Mouse (Mus musculus): Measurements from ENCODE around the gene Cenpq. TPM values are rescaled to one million over a fixed set of nuclear protein-coding genes. Genes with fewer than 3 reads are reported as not detected.
A peak's percentile ranks its signal among the peaks of the same experiment; 100 is the strongest.

Cenpq gene
- 25.6 to 42.7 TPM (median 35.8 TPM) in 3 replicates for total RNA-seq (2017)

DNA sequence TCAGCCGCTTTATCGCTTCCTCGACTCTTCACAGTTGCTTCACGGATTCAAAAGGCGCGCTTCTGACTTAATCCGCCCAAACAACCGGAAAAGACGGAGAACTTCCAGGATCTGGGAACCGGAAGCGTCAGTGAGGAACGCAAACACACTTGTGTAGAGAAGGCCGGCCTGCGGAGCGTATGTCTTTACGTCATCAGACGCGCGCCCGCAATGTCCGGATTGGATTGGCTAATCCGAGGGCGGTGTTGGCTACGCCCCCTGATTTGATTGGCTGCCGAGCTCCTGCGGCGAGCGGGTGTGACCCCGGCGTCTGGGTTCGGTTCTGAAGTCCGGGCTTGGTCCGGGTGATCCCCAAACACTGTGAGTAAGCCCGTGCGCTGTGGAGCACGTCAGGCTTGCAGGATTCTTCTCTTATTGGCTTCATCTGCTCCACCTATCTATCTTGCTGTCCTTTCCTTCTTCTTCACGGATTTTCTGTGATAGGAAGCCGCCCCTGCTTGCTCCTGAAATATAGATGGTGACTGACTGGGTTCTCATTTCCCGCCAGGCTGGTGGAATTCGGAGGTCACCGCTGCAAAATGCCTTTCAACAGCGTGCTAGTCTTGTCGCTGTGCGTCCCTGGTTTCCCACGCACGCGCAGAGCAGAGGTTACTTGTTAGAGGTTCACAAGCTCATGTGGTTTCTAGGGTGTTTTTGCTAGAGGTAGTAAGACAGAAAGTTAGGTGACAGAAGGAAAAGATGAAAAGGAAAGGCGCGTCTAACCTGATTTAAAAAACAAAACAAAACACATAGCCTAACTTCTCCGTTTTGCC, at the start of gene Cenpq, which contains the start of gene Mut:
Gene Cenpq (minus strand): TSS at position 628 of the 812 bp plus-strand sequence.
Gene Mut (plus strand): TSS at position 266 of the 812 bp plus-strand sequence.
- ATAC-seq (replicated peaks; ENCODE audit: insufficient number of reproducible peaks, low FRiP score, low TSS enrichment, poor library complexity, severe bottlenecking): peak; percentile 99

GRCm38 (mm10) chr17:40977914-40978313, 43.1 kb upstream of the Cenpq start:
- ATAC-seq (replicated peaks; ENCODE audit: insufficient number of reproducible peaks, low FRiP score, low TSS enrichment, poor library complexity, severe bottlenecking): no peak

DNA sequence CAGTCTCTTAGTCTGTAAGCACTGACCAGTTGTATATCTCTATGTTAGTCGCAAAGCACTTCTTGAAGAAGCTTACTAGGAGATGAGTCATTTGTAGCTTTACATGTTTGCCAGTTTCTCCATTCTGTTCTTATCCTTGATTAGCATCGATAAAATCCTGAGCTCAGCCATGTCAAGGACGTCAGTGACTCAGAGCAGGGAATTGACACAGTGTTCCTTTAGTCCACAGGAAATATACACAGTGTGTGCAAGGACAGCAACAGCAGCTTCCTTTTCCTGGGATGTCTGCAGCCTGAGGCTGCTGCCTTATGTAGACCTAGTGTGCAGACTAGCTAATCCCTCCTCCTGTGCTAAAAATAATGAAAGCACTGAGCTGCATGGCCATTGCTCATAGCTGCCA, 13.7 kb upstream of the Cenpq start:
- ATAC-seq (replicated peaks; ENCODE audit: insufficient number of reproducible peaks, low FRiP score, low TSS enrichment, poor library complexity, severe bottlenecking): no peak

- ATAC-seq (replicated peaks; ENCODE audit: insufficient number of reproducible peaks, low FRiP score, low TSS enrichment, poor library complexity, severe bottlenecking): no peak
Measured at GRCm38 (mm10) chr17:40933985-40934384, 862 bp downstream of the Cenpq start.

DNA sequence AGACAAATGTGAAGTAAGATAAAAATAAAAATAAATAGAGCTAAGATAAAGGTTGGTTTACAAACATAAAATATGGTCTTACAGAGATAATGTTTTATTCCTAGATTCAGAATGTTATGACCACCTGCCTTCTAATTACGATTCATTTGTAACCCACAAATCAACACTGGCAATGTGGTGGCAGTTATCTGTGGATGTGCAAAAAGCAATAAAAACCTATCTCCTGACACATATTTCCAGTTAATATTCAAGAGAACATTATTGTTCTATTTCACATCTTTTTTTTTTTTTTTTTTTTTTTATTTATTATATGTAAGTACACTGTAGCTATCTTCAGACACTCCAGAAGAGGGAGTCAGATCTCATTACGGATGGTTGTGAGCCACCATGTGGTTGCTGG, 19.3 kb downstream of the Cenpq start:
- ATAC-seq (replicated peaks; ENCODE audit: insufficient number of reproducible peaks, low FRiP score, low TSS enrichment, poor library complexity, severe bottlenecking): no peak

GRCm38 (mm10) chr17:40914250-40914649, 20.6 kb downstream of the Cenpq start, which contains the start of gene Glyatl3:
Gene Glyatl3, minus strand, starts transcription at chr17:40914350.
- ATAC-seq (replicated peaks; ENCODE audit: insufficient number of reproducible peaks, low FRiP score, low TSS enrichment, poor library complexity, severe bottlenecking): no peak

DNA sequence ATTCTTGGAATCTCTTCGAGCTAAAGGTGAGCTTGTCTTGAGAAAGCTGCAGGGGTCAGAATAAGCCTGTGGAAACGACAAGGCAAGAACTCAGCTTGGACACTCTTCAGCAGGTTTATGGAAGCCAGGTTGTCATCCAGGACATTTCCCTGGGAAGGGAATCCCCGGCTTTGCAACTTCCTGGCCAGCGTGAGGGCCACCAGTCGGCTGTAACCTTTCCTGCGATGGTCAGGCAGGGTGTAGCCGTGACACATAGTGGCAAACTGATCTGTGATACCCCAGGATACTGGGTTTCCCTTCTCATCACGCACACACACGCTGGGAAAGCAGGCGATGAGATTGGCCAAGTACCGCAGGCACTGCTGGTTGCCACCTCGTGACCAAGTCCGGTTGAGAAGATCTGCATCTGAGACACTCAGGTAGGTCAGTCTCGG, 30.1 kb downstream of the Cenpq start:
- no peak for ATAC-seq (replicated peaks; ENCODE audit: insufficient number of reproducible peaks, low FRiP score, low TSS enrichment, poor library complexity, severe bottlenecking)

- ATAC-seq (replicated peaks; ENCODE audit: insufficient number of reproducible peaks, low FRiP score, low TSS enrichment, poor library complexity, severe bottlenecking): no peak
Measured at GRCm38 (mm10) chr17:40904056-40904597, 30.7 kb downstream of the Cenpq start.

GRCm38 (mm10) chr17:40903345-40903744, 31.5 kb downstream of the Cenpq start:
- no peak for ATAC-seq (replicated peaks; ENCODE audit: insufficient number of reproducible peaks, low FRiP score, low TSS enrichment, poor library complexity, severe bottlenecking)

DNA sequence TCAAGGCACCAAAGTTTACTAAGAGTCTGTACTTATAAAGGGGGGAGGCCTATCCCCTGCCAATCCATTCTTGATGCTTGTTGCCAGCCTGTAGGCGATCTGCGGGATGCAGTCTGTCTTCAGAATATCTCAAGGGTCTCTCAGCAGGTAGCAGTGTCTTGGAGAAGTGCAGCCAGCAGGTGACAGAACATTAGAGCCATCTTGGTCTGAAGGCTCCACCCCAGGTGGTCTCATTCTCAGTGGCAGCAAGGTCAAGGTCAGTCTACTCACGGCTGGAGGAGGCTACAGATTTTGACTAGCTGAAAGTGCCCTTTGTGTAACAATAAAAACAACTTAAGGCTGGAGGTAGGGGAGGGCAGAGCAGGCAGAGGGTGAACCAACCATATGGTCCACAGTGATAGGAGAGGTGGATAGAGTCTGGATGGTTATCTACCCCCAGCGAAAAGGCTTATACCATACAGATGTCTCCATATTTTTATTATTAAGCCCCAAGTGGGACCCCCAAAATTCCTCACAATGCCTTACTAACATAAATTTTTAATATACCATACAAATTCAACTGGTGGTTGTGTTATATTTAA, 35.0 kb downstream of the Cenpq start:
- ATAC-seq (replicated peaks; ENCODE audit: insufficient number of reproducible peaks, low FRiP score, low TSS enrichment, poor library complexity, severe bottlenecking): no peak

- no peak for ATAC-seq (replicated peaks; ENCODE audit: insufficient number of reproducible peaks, low FRiP score, low TSS enrichment, poor library complexity, severe bottlenecking)
Measured at GRCm38 (mm10) chr17:40896863-40897262, 38.0 kb downstream of the Cenpq start.

- ATAC-seq (replicated peaks; ENCODE audit: insufficient number of reproducible peaks, low FRiP score, low TSS enrichment, poor library complexity, severe bottlenecking): no peak
Measured at GRCm38 (mm10) chr17:40887849-40888536, 46.9 kb downstream of the Cenpq start.

DNA sequence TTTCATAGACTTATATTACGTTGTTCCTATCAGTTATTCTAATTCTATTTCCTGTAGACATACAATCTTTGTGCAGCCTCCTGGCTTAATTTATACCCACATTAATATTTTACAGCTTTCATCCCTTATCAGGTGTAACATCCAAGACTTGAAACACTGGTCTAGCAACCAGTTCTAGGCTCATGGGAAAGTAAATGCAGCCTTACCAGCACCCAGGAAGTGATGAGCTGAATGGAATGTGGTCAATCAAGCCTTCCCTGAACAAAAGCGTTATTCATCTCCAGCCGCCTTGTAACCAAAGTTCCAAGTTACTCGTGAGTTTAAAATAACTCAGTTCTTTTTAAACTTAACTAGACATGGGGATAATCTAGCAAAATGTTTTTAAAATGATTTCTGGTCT, 49.7 kb downstream of the Cenpq start:
- no peak for ATAC-seq (replicated peaks; ENCODE audit: insufficient number of reproducible peaks, low FRiP score, low TSS enrichment, poor library complexity, severe bottlenecking)

DNA sequence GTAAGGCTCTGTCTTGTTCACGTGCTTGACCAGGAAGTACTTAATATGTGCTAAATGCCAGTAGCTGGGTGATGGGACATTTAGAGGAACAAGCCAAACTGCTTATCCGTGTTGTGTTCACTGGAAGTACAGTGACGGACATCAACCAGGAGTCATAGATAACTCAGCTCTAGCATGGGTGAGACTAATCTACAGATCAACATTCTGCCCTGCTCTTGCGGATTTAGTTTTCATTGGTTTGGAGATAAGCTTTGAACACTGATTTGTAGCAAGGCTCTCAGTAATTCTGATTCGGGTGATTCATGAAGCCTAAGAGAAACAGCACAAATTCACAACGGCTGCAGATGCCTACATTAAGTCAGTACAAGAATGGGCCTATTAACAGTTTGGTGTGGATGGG, 52.7 kb downstream of the Cenpq start:
- no peak for ATAC-seq (replicated peaks; ENCODE audit: insufficient number of reproducible peaks, low FRiP score, low TSS enrichment, poor library complexity, severe bottlenecking)

DNA sequence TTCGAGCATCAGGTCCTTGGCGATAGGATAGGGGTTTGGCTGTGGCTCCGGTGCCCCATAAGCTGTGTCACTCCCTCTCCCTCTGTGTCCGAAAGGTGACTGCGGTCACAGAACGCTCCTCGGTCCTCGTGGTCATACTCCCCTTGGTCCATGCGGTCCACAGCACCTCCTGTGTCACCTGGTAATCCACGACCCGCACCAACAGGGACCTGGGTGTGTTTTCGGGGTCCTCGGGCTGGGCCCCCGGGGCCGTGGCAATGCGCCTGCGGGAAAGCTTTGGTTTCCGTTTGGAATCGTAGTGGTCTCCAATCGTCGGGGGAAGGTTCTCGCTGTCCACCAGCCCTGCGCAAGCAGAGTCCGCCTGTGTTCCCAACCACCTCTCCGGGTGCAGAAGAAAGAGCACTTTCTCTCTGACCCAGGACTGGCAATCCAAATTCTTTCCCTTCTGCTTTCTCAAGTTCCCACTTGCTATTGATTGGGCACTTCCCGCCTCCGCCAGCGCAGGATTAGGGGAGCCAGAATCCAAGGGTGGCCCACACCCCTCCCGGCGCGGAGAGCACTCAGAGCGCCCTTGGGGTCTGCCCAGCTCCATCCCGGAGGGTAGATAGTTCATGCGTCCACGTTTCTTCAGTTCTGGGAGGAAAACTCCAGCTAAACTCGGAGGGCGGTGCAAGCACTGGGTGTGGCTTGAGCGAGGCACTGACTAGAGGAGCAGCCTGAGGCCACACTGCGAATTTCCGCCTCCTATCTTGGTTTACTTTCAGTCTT, 54.7 kb downstream of the Cenpq start, which contains the start of gene 9130008F23Rik:
Gene 9130008F23Rik (minus strand): TSS at position 636 of the 768 bp plus-strand sequence.
- peak; percentile 57 for ATAC-seq (replicated peaks; ENCODE audit: insufficient number of reproducible peaks, low FRiP score, low TSS enrichment, poor library complexity, severe bottlenecking)

- ATAC-seq (replicated peaks; ENCODE audit: insufficient number of reproducible peaks, low FRiP score, low TSS enrichment, poor library complexity, severe bottlenecking): no peak
Measured at GRCm38 (mm10) chr17:40879528-40879923, 55.3 kb downstream of the Cenpq start.

GRCm38 (mm10) chr17:40877741-40878140, 57.1 kb downstream of the Cenpq start:
- ATAC-seq (replicated peaks; ENCODE audit: insufficient number of reproducible peaks, low FRiP score, low TSS enrichment, poor library complexity, severe bottlenecking): no peak

- ATAC-seq (replicated peaks; ENCODE audit: insufficient number of reproducible peaks, low FRiP score, low TSS enrichment, poor library complexity, severe bottlenecking): no peak
Measured at GRCm38 (mm10) chr17:40875568-40875967, 59.3 kb downstream of the Cenpq start.
